ENCODE assay signal across 18 mouse cellular contexts in genomic region chr9:71303594-71303993, GRCm38 (mm10).
DNase-seq lines count a peak whose midpoint lies in the region; ATAC-seq and TF ChIP-seq lines count a peak whose summit lies in the region.
"Had no signal": no experiment of that assay in that cellular context is flagged by ENCODE, and none has a peak within 500 bp of the region (broad histone marks: within the 10 kb centered on the region; RNA-seq: fewer than 3 reads in every experiment).

No protein-coding gene starts in this region.

- no peak overlapping the region for H3K9ac ChIP-seq in stomach, postnatal 0 days (ENCODE audit: low read length)
- H3K9ac ChIP-seq: limb, embryonic 15.5 days; midbrain, embryonic 15.5 days; neural tube, embryonic 13.5 days had no signal

- WGBS in stomach, postnatal 0 days: 53% methylated on average over 2 of the region's 2 CpGs

- no peak overlapping the region for H3K4me3 ChIP-seq in gastrocnemius, adult 2 months
- H3K4me3 ChIP-seq in testis, adult 2 months (ENCODE audit: control insufficient read depth, low read depth, low read length): no peak overlapping the region
- no peak overlapping the region for H3K4me3 ChIP-seq in stomach, postnatal 0 days (ENCODE audit: low read depth, low read length)
- H3K4me3 ChIP-seq: erythroblast, embryonic 14.5 days; left cerebral cortex, adult 2 months; limb, embryonic 15.5 days; midbrain, embryonic 15.5 days; neural tube, embryonic 13.5 days had no signal

- no peak overlapping the region for H3K27ac ChIP-seq in gastrocnemius, adult 2 months
- H3K27ac ChIP-seq in testis, adult 2 months (ENCODE audit: control insufficient read depth, insufficient read depth, low read depth, low read length): no peak overlapping the region
- H3K27ac ChIP-seq in stomach, postnatal 0 days (replicated peaks): no peak overlapping the region
- H3K27ac ChIP-seq: left cerebral cortex, adult 2 months; limb, embryonic 15.5 days; macrophage; midbrain, embryonic 15.5 days; neural tube, embryonic 13.5 days had no signal

- intact Hi-C loops in gastrocnemius, adult 2 months (cut with DNase I): no loop called here
- intact Hi-C loops in left cerebral cortex, postnatal 10 days (cut with DNase I): no loop called here

- TF ChIP-seq POLR2A in testis, adult 2 months (IDR thresholded peaks at IDR 0.05; ENCODE audit: control insufficient read depth, low read depth, low read length): no peak

- no peak for DNase-seq in gastrocnemius, adult 2 months
- no peak for DNase-seq in gastrocnemius, postnatal 4 days (ENCODE audit: low spot score in 2 of 2)
- DNase-seq in testis, postnatal 10 days (ENCODE audit: low spot score): no peak
- DNase-seq in ZHBTc4 (ENCODE audit: low read depth, low spot score): peak; percentile 45
- no peak for DNase-seq in stomach, postnatal 0 days (ENCODE audit: low spot score)
- no peak for DNase-seq in ovary, adult 18-20 months (ENCODE audit: low spot score)
- DNase-seq in left cerebral cortex, postnatal 10 days (ENCODE audit: extremely low spot score in 1 of 2, low spot score in 2 of 2): no peak
- DNase-seq: adrenal gland, postnatal 36 days; cerebellum, adult 8-10 months; right cerebral cortex, adult 18-20 months had no signal

- no peaks in the 10 kb centered on the region for H3K27me3 ChIP-seq in testis, adult 2 months (ENCODE audit: control insufficient read depth, insufficient read depth, low read length)
- H3K27me3 ChIP-seq in stomach, postnatal 0 days (ENCODE audit: control insufficient read depth, insufficient read depth, low read length): no peaks in the 10 kb centered on the region
- H3K27me3 ChIP-seq: midbrain, embryonic 15.5 days; neural tube, embryonic 13.5 days had no signal

- no peaks in the 10 kb centered on the region for H3K36me3 ChIP-seq in testis, adult 2 months (ENCODE audit: control insufficient read depth, insufficient read depth, low read length)
- no peaks in the 10 kb centered on the region for H3K36me3 ChIP-seq in stomach, postnatal 0 days (ENCODE audit: control insufficient read depth, insufficient read depth, low read length)
- H3K36me3 ChIP-seq: limb, embryonic 15.5 days; midbrain, embryonic 15.5 days; neural tube, embryonic 13.5 days had no signal

- no peak for ATAC-seq in stomach, postnatal 0 days (ENCODE audit: low FRiP score, low TSS enrichment)
- ATAC-seq: inflammation-experienced regulatory T-cells, adult 6 months; midbrain, embryonic 15.5 days had no signal

- H3K9me3 ChIP-seq in stomach, postnatal 0 days (ENCODE audit: control insufficient read depth, low read length): no peaks in the 10 kb centered on the region
- H3K9me3 ChIP-seq: limb, embryonic 15.5 days; midbrain, embryonic 15.5 days; neural tube, embryonic 13.5 days had no signal

- TF ChIP-seq CTCF in gastrocnemius, adult 2 months (IDR thresholded peaks at IDR 0.05): peak; percentile 22; the same call in 1 of the 2 replicates
- TF ChIP-seq CTCF in testis, adult 2 months (IDR thresholded peaks at IDR 0.05; ENCODE audit: control insufficient read depth, insufficient read depth, insufficient replicate concordance, low read depth, low read length): peak; percentile 52; the same call in 1 of the 2 replicates
- peak; percentile 34 for TF ChIP-seq CTCF in stomach, postnatal 0 days (IDR thresholded peaks at IDR 0.05; ENCODE audit: low read depth)

- TF ChIP-seq EP300 in stomach, postnatal 0 days (optimal IDR thresholded peaks at IDR 0.05): no peak

- no peaks in the 10 kb centered on the region for H3K4me1 ChIP-seq in testis, adult 2 months (ENCODE audit: control insufficient read depth, insufficient read depth, low read length)
- H3K4me1 ChIP-seq in stomach, postnatal 0 days (replicated peaks; ENCODE audit: control insufficient read depth, insufficient read depth): no peaks in the 10 kb centered on the region
- H3K4me1 ChIP-seq: limb, embryonic 15.5 days; midbrain, embryonic 15.5 days had no signal

- H3K4me2 ChIP-seq in stomach, postnatal 0 days (replicated peaks; ENCODE audit: low read depth): no peak overlapping the region
- H3K4me2 ChIP-seq: limb, embryonic 15.5 days; midbrain, embryonic 15.5 days; neural tube, embryonic 13.5 days had no signal
